Mouse (Mus musculus): ENCODE measurements around the gene Prl3d3.
"Not testable (repeated sequence)": the region's sequence is repeated elsewhere in the genome, so short reads cannot be mapped to it uniquely, and the experiment has no call there.

Gene Prl3d3

GRCm38 (mm10) chr13:27156490-27156889 lies at the start of gene Prl3d3:
Gene Prl3d3 (plus strand): TSS chr13:27156790.
- DNase-seq (ENCODE audit: low read depth, low spot score), result not testable (repeated sequence)

GRCm38 (mm10) chr13:27121398-27121797 lies 35.2 kb upstream of the Prl3d3 start, which contains the start of gene Prl3d2:
Gene Prl3d2 (plus strand): TSS chr13:27121698.
- not testable (repeated sequence) for DNase-seq (ENCODE audit: low read depth, low spot score)

DNA sequence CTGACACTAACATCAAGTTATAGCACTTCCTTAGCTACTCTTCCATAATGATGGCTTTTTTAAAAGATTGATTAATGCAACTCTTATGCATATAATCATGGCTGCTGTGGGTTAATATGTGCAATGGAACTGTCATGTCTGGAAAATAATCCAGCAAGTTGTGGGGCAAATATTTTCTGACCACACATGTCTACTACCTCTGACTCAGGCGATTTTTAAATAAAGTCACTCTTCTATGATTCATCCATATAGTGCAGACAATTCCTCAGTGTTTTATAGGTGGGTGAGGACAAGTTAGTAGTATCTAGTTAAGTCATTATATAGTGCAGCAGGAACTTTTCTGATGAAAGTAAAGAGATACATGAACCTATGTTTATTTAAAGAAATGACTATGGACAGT lies 8.3 kb upstream of the Prl3d3 start:
- DNase-seq (ENCODE audit: low read depth, low spot score), result no peak

- no peak for DNase-seq (ENCODE audit: low read depth, low spot score)
These were observed 39.8 kb downstream of the Prl3d3 start, which contains the start of gene Prl3c1 for GRCm38 (mm10) chr13:27196359-27196758. Gene Prl3c1 (plus strand): TSS chr13:27196659.

Measured in retina, postnatal 7 days (tissue).